Mouse (Mus musculus) right cerebral cortex, adult 2 months (tissue): ENCODE measurements around the gene Cul4b.
"Not testable (repeated sequence)": the region's sequence is repeated elsewhere in the genome, so short reads cannot be mapped to it uniquely, and the experiment has no call there.

Experiments used
- DNase-seq, 2 experiments: peaks; one replicate each; pipeline ENCODE4 v3.0.0; 2021 to 2022; ENCODE audit warnings: low spot score in 2 of 2

Cul4b gene

DNA sequence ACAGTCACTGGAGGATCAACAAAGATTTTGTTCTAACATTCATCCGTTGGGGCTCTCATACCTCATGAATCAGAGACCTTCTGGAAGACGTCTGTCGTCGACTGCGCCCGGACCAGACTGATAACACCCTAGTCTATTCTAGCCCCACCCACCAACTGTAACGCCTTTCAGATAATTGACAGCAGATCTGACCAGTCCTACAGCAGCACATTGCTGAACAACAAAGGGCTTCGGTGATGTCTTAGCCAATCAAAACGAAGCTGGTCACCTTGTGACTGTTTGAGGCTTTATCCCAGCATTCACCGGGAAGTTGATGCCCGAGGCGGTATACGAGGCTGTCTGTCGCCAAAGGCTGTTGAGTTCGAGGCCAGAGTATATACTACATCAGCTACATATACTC is at the start of gene Cul4b:
Gene Cul4b (minus strand): TSS at position 119 of the 400 bp plus-strand sequence.
- DNase-seq: no peak

DNA sequence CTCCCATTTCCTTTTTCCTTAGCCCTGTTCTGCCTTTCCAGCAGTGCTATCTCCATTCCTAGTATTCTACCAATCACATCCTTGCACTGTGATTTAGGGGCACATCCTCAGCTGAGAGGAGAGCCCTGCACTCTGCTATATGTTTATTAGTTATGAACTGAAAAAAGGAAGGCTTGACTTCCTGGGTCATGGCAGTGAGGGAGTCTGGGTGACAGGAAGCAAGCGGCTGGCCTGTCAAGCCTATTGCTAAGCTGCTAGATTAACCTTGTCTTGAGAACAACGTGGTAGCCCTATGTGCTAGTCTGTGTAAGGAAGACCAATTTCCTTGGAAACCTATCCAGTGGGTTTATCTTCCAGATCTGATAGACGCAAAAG is 25.0 kb upstream of the Cul4b start:
- DNase-seq: peak; percentile 19 to 24

DNA sequence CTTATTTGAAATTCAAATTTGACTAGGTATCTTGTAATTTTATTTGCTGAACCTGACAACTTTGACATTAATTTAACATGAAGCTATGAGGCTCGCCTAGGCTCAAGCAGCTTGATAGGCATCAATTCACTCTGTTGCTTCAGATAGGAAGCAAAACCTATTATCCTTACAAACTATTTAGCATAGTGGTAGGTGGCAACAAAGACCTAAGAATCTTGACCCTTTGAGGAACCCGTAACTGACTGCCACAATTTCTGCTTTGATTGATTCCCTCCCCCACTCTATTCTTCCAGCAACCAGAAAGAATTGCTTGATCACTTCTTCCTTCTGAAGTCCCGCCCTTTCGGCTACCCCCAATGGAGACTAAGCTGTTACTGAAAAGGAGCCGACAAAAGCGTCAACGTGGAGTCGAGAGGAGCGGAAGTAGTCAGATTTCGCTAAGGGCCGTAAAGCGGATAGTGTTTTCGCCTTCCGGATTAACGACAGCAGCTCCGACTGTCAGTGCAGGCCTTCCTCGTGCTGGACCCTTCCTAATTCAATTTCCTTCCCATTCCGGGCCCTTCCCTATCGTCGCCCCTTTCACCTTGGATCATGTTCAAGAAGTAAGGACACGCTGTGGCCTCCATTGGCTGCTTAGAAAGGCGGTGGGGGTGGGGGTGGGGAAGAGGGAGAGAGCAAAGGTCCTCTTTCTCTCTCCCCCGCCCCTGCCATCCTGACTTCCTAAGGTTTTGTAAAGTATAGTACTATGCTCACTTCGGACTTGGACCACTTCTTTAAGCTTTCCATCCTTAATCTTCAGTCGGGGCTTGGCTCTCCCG is 24.4 kb upstream of the Cul4b start, which contains the start of gene Mcts1:
Gene Mcts1 (plus strand): TSS at position 402 of the 818 bp plus-strand sequence.
- DNase-seq: peak; percentile 75 to 77

DNA sequence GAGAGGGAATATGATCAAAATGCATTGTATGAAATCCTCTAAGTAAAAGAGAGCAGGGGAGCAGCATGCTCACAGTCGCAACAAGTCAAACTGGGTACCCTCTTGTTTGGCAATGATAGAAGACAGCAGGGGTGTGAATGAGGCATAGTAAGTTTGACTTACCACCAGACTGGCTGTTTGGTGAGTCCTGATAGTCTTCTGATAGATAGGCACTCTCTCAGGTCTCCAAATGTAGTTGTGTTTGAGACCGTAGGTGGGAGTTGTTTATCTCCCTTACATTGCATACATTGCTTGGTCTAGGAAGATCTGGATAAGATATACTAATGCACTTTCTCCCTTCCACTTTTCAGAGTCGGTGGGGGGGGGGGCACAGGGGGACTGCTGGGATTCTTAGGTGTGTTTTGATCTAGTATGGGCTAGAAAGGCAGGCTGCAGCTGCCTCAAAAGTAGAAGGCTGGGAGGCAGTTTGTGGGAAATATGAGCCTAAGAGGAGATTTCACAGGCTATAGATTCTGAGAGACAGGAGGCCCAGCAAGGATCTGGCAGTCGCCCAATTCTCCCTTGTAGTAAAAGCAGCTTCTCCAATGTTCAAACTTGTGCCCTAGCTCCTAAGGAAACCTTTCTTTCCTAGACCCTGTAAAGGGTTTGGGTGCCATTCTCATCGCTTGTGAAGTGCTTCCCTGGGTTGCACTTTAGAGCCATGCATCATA is 17.3 kb upstream of the Cul4b start:
- DNase-seq: no peak

DNA sequence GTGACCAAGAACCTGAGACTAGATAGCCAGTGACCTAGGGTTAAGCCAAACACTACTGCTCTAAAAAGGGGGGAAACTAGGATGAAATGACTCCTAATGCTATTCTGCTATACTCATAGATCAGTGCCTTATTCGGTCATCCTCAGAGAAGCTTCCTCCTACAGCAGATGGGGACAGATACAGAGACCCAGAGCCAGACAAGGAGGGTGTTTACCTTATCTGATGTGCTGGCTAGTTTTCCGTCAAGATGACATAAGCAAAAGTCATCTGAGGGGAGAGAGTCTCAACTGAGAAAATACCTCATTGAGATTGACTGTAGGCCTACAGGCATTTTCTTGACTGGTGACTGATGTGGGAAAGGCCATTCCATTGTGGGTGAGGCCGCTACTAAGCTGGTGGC is 15.8 kb upstream of the Cul4b start:
- no peak for DNase-seq

DNA sequence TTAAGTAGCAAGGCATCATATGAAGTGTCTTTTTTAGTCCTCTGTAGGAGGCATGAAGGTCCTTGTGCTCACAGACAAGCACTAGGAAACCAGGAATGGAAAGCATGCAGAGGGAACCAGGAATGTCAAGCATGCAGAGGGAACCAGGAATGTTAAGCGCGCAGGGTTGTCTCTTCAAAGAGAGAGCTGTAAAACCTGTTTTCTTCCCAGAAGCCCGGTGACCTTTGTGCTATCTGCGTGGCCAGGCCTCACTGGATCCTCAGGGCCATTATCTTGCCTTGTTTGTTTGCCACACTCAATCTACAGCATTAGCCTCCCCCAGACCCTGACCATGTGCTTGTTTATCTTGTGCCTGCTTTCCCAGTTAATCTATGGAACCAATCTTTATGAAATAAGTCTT is 13.8 kb upstream of the Cul4b start:
- DNase-seq: no peak

DNA sequence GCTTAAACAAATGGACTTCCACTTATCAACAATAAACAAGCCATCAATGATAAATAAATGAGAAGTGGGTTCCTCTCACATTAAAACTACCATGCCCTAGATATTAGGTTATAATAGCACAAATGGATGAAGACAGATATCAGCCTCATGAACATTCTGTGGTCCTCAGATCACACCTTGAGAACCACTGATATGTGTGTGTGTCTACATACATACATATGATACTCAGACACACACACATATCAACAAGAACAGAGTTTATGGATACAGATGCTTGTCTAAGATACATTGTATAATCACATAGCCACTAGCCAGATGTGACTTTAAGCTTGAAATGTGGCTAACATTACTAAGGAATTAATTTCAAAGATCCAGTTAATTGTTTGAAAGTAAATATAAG is 7.3 kb upstream of the Cul4b start:
- DNase-seq: no peak

DNA sequence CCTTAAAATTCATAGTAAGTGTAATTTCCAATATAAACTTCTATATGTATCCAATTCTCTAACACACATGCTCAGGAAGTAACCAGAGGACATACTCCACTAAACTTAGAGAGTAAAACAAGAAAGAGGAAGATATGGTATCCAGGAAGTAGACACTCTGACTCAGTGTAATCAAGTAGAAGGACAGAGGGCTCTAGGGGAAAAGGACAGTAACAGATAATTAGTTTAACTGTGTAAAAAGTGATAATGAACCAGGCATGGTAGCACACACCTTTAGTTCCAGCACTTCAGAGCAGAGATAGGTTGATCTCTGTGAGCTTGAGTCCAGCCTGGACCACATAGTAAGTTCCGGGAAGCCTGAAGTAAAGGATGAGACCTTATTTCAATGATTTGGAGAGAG is 5.1 kb upstream of the Cul4b start:
- DNase-seq: no peak

DNA sequence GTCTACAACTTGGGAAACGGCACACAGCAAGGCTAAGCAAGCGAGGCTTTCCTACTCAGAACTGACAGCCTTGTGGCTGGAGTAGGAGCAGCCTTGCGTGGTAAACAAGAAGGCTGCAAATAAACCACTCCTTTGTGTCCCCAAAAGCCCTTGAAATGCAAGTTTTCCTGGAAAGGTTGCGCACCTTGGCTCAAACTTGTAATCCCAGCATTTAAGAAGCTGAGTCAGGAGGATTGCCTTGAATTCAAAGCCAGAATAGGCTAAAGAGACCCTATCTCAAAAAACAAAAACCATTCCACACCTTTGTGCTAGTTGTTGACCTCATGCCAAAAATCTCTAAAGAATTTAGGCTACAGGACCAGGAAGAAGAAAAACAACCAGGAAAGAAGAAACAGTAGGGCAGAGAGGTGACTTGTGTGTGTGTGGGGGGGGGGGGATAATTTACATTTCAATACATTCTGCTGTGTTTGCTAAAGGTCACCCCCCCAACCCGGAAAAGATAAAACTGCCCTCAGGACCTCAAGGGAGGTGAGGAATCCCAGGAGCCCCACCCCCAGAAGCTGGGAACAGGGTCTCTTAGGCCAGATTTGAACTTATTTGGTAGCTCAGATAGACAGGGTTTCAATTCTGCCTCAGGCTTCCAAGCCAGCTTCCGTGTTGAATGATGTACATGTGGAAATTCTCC is 9.3 kb downstream of the Cul4b start:
- no peak for DNase-seq

DNA sequence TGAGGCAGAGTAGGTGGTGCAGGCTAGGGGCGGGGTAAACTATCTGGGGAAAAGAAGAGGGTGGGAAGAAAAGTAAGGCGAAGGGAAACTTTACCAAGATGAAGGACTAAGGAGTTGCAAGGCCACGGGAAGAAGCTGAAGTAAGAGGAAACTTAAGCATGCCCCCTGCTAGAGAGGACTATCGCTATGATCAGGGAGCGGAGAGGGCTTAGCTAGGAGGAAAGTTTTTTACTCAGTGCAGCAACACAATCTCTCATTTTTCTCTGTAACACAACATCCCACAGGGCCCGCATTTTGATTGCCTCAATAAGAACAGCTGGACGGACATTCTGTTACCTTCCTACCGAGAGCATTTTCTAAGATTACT is 10.8 kb downstream of the Cul4b start:
- DNase-seq: peak in 1 of 2 experiments; percentile 2

DNA sequence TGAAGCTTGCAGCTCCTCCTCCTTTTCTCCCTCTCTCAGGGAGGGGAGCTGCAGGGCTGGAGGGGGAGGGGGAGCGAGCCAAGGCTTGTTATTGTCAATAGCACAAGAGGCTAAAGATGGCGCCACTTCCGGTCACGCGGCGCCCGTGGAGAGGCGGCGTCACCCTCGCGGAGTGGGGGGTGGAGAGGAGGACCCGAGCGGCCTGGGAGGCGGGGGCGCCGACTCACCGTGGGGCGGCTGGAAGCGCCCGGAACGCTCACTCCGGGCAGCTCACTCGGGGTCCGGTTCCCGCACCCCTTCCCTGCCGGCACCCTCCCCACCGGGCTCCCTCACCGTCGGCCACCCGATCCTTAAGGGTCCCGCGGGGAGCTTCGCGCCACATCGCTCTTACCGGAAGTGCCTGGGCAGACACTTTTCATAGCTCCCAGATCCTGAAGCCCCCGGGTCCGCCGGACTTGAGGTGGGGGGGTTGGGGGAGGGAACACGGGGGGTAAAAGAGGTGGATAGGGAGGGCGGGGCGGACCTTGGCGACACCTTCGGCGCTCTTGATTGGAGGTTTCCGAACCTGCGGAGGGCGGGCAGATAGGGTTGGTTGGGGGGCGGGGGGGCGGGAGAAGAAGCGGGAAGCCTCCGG is 11.3 kb downstream of the Cul4b start:
- DNase-seq: peak; percentile 86 to 87

DNA sequence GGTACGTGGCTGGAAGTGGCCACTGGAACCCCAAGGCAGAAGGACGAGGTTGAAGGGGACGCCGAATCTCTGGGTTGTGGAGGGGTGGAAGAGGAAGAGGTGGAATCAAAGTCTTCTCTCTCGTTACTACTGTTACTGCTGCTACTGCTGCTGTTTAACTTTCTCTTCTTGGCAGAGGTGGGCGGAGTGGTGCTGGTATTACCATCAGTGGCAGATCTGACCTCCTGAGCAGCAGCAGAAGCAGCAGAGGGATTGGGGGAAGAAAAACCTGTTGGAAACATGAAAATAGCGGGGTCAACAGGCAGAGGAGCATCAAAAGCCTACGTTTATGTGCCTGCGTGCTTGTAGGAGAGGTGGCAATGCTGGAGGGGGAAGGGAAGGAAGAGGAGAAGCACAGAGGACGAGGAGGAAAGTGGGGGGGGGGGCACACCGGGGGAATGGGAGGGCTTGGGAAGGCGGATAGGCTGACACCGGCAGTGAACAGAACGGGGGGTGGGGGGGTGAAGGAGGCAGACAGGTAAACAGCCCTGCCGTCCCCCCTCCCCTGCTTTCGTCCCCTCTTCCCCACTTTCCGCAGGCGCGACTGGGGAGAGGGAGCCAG is 12.0 kb downstream of the Cul4b start:
- DNase-seq: peak; percentile 16 to 26

DNA sequence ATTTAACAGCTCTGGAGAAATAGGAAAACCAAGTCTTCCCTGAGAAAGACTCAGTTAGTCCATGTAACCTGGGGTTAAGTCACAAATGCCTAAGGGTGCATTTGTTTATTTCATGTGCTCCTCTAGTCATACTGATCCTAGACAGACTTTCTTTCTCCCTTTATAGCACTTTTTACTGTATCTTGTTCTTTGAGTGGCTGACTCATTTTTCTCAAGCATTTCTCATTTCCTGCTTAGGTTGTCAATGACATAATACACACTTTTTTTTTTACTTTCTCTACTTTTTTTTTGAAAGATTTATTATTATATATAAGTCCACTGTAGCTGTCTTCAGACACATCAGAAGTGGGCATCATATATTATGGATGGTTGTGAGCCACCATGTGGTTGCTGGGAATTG is 22.7 kb downstream of the Cul4b start:
- DNase-seq: no peak

DNA sequence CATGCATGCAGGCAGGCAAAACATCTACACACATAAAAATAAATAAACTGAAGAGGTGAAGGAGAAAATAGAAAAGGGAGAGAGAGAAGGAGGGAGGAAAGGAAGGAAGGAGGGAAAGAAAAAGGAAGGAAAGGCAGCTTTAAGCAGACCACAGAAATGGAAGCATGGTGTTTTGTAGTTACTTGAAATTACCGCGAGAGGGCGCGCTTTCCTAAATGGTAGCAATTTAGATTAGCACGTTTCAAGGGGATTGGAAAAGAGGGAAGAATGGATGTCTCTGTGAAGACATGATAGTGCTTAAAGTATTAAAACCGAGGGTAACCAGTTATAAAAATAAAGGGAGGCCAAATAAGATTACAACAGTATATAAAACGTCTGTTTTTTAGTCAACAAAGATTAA is 61.4 kb downstream of the Cul4b start:
- DNase-seq: peak; percentile 22 to 35

DNA sequence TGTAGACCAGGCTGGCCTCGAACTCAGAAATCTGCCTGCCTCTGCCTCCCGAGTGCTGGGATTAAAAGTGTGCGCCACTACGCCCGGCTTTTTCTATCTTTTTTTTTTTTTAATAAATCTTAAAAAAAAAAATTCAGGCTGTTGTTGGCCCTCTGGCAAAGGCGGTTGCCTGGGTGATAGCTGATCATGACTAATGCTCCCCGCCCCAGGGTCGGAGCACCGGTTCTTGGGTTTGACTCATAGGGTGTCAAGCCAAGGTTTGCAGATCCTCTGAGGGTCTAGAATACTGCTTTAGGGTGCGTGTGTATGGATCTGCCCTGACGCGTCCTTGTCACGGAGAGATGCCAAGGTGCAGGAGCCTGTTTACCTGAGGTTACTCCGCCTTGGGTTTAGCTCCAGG is 71.2 kb downstream of the Cul4b start:
- DNase-seq: no peak

DNA sequence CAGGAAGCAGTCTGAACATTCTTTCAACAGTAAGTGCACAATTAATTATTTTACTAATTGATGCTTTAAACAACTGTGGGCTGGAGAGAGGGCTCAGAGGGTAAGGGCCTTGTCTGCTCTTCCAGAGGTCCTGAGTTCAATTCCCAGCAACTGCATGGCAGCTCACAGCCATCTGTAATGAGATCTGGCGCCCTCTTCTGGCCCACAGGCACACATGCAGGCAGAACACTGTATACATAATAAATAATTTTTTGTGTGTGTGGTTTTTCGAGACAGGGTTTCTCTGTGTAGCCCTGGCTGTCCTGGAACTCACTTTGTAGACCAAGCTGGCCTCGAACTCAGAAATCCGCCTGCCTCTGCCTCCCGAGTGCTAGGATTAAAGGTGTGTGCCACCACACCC is 73.8 kb downstream of the Cul4b start:
- DNase-seq: not testable (repeated sequence)

DNA sequence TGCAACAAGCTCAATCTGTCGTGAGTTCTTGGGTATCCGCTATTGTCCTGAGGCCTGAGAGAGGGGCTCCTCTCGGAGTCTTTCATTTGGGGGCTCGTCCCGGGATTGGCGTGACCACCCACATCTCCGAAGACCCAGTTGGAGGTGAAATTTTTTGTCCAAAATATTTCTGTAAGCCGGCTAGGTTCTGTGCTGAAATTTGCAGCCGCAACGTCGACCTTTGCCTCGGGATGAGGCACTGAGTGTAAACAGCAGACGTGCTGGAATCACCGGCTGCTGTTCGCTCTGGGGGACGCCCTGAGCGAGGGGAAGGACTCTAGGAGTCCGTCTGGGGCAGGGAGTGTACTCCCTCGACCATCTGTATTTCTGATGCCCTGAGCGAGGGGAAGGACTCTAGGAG is 90.5 kb downstream of the Cul4b start:
- not testable (repeated sequence) for DNase-seq
